1 mouse cellular context compared by ENCODE assay signal in the genomic region with DNA sequence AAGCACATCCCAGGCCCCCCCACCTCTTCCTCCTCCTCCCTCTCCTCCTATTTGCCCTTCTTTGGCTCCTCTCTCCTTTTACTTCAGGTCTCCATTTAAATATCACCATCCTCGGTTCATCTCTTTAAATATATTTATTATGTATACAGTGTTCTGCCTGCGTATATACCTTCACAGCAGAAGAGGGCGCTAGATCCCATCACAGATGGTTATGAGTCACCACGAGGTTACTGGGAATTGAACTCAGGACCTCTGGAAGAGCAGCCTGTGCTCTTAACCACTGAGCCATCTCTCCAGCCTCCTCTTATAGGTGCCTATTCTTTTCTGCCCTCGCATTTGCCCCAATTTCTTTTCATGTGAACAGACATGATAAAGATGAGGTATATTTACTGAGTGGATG.
TF ChIP-seq lines count a peak whose summit lies in the region.

No protein-coding gene starts in this region.

TF ChIP-seq in MEL, 35 proteins besides CTCF, POLR2A, EP300 and RAD21:
- TF ChIP-seq NRF1 (IDR thresholded peaks at IDR 0.05; ENCODE audit: insufficient read depth, low read depth, low read length, poor library complexity, severe bottlenecking) (no peak), ETS1 (IDR thresholded peaks at IDR 0.05; ENCODE audit: low read depth, low read length) (0 out of 2 replicates have a peak, but pooled peaks have one; percentile 10), ZC3H11A (IDR thresholded peaks at IDR 0.05; ENCODE audit: low read depth, low read length) (no peak), MYC (IDR thresholded peaks at IDR 0.05; ENCODE audit: low read depth, low read length) (0 out of 2 replicates have a peak, but pooled peaks have one; percentile 52), JUND (IDR thresholded peaks at IDR 0.05; ENCODE audit: low read depth, low read length) (peak; percentile 59; the same call in 1 of the 2 replicates), TBP (IDR thresholded peaks at IDR 0.05; ENCODE audit: low read depth, low read length) (peak; percentile 68), USF2 (IDR thresholded peaks at IDR 0.05; ENCODE audit: borderline replicate concordance in 1 of 2, insufficient read depth in 1 of 2, low read depth in 1 of 2, low read length in 2 of 2) (no peak), ZMIZ1 (IDR thresholded peaks at IDR 0.05; ENCODE audit: low read depth, low read length) (no peak), SMC3 (IDR thresholded peaks at IDR 0.05; ENCODE audit: low read depth, low read length) (peak; percentile 19; the same call in 1 of the 2 replicates), ELF1 (IDR thresholded peaks at IDR 0.05; ENCODE audit: low read depth, low read length) (no peak)
